Mouse (Mus musculus) olfactory bulb, adult 2 months (tissue): ENCODE data around the gene Colca2.

ENCODE experiments used
- CTCF ChIP-seq: fragments of 200-500 bp; IDR thresholded peaks from 2 replicates; pipeline ENCODE4 v1.5.1; 2012; ENCODE audit warnings: low read depth, mild to moderate bottlenecking, low read length, moderate library complexity; ENCODE audit not compliant: insufficient read depth
- POLR2A ChIP-seq: fragments of 200-500 bp; IDR thresholded peaks from 2 replicates; pipeline ENCODE4 v1.6.1; 2012; ENCODE audit warnings: mild to moderate bottlenecking, low read depth, low read length, moderate library complexity; ENCODE audit not compliant: insufficient read depth

- TF ChIP-seq CTCF (no peak), POLR2A (no peak)
Observed at GRCm38 (mm10) chr9:51230701-51231389, 47.5 kb downstream of the Colca2 start.
